Mouse (Mus musculus) kidney, embryonic 15.5 days (tissue): ENCODE measurements around the gene Aldh2. TPM values are rescaled to one million over a fixed set of nuclear protein-coding genes. Genes with fewer than 3 reads are reported as not detected.
"Not testable (repeated sequence)": the region's sequence is repeated elsewhere in the genome, so short reads cannot be mapped to it uniquely, and the experiment has no call there.

ENCODE experiments used
- ATAC-seq: fragments of 200-750 bp; cut with Nextera tagmentation; replicated peaks from 2 replicates; pipeline ENCODE4 v1.8.0; 2017; ENCODE audit warnings: moderate TSS enrichment; ENCODE audit not compliant: low FRiP score
- H3K27ac ChIP-seq: fragments of 300-500 bp; sonication (generic); 2 replicates; pipeline ENCODE4 v1.5.1; 2015; ENCODE audit warnings: mild to moderate bottlenecking, inconsistent platforms
- H3K27me3 ChIP-seq: fragments of 300-500 bp; sonication (generic); 2 replicates; pipeline ENCODE4 v1.6.1; 2015; ENCODE audit warnings: inconsistent platforms
- H3K36me3 ChIP-seq: fragments of 300-500 bp; sonication (generic); 2 replicates; pipeline ENCODE4 v1.6.1; 2015; ENCODE audit warnings: inconsistent platforms
- H3K4me1 ChIP-seq: fragments of 300-500 bp; sonication (generic); 2 replicates; pipeline ENCODE4 v1.6.1; 2015; ENCODE audit warnings: inconsistent platforms
- H3K4me2 ChIP-seq: fragments of 300-500 bp; sonication (generic); 2 replicates; pipeline ENCODE4 v1.6.1; 2015; ENCODE audit warnings: moderate library complexity, mild to moderate bottlenecking, inconsistent platforms
- H3K4me3 ChIP-seq: fragments of 300-500 bp; sonication (generic); replicated peaks from 2 replicates; pipeline ENCODE4 v1.5.1; 2015; ENCODE audit warnings: mild to moderate bottlenecking, inconsistent platforms
- H3K9ac ChIP-seq: fragments of 300-500 bp; sonication (generic); 2 replicates; pipeline ENCODE4 v1.6.1; 2015; ENCODE audit warnings: mild to moderate bottlenecking, inconsistent platforms
- H3K9me3 ChIP-seq: fragments of 300-500 bp; sonication (generic); replicated peaks from 2 replicates; pipeline ENCODE4 v1.6.1; 2016; ENCODE audit warnings: inconsistent platforms
- WGBS: fragments of 180-500 bp; shearing (Covaris S2); methylation state at CpG from one replicate; pipeline ENCODE4 v1.1.7; 2015; ENCODE audit warnings: mixed read lengths; 5-methylcytosine and 5-hydroxymethylcytosine counted together
- polyA plus RNA-seq: library from polyadenylated mRNA; unstranded; fragments of >200 nt; fragmentation: Nextera tagmentation; extraction: Ambion mirVana; gene quantifications from 2 replicates; pipeline ENCODE4 v1.2.1, GENCODE M21; 2015

Gene Aldh2
- polyA plus RNA-seq, 1 experiment from 2014 or later = 222 TPM

- H3K9ac ChIP-seq, H3K4me1 ChIP-seq, H3K36me3 ChIP-seq, H3K27me3 ChIP-seq, H3K4me2 ChIP-seq, H3K9me3 ChIP-seq, H3K27ac ChIP-seq, ATAC-seq, H3K4me3 ChIP-seq: not testable (repeated sequence)
- 55% methylated on average over 8 of the region's 8 CpGs for WGBS
Measured at GRCm38 (mm10) chr5:121609556-121610135, 16.0 kb upstream of the Aldh2 start.

DNA sequence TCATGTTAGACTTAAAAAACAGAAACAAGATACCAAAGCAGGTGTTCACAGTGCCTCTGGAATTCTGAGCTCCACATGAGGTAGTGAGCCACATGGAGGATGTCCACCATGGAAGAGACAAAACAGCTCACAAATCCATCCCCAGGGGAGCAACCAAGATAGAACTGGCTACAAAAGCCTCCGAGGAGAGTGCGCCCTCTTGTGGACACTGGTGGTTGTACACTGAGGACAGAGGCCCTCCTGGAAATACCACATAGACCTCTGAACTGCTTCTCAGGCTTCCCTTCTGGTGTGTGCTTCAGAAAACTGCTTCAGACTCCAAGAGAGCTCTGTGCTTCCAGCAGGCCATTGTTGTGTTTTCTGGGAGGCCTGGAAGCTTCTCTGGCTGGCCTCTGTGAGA is 12.5 kb upstream of the Aldh2 start:
- 0% methylated on average over 2 of the region's 2 CpGs for WGBS
- ATAC-seq = no peak

DNA sequence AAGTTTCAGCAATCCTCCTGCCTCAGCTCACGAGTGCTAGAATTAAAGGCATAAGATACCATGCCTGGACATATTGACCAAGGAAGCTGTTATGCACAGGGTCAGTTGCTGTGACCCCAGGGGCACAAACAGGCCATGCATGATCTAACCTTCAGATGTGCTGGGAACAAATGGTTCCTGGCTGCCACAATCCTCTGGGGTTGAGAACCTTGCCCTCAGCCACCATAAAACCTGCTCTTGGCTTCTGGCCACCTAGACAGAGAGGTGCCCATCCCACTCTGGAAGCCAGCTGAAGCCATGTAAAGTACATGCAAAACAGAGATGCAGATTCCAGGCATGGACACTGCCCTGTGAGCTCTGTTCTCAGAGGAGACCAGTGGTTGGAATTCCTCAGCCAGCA is 10.2 kb upstream of the Aldh2 start:
- not testable (repeated sequence) for H3K4me2 ChIP-seq, H3K9me3 ChIP-seq, H3K36me3 ChIP-seq, H3K4me1 ChIP-seq, H3K4me3 ChIP-seq, H3K27ac ChIP-seq, ATAC-seq, H3K9ac ChIP-seq, H3K27me3 ChIP-seq
- WGBS = 79% methylated on average over 1 of the region's 1 CpGs

More for the DNA sequence above, 12.5 kb upstream of the Aldh2 start:
- no peaks in the 10 kb centered on the region for H3K36me3 ChIP-seq
- H3K9me3 ChIP-seq = no peaks in the 10 kb centered on the region
- H3K4me2 ChIP-seq = no peak overlapping the region
- no peaks in the 10 kb centered on the region; the same call in 1 of the 2 replicates for H3K4me1 ChIP-seq
- H3K9ac ChIP-seq = no peak overlapping the region
- no peak overlapping the region for H3K4me3 ChIP-seq
- no peak overlapping the region for H3K27ac ChIP-seq
- no peaks in the 10 kb centered on the region for H3K27me3 ChIP-seq

GRCm38 (mm10) chr5:121601547-121602299 is 8.1 kb upstream of the Aldh2 start:
- Histone ChIP-seq H3K27me3 (no peaks in the 10 kb centered on the region), H3K9ac (no peak overlapping the region; the same call in 1 of the 2 replicates), H3K4me1 (no peaks in the 10 kb centered on the region; the same call in 1 of the 2 replicates), H3K4me2 (peak overlapping the region; percentile 27; the same call in 1 of the 2 replicates), H3K36me3 (no peaks in the 10 kb centered on the region), H3K27ac (no peak overlapping the region), H3K9me3 (no peaks in the 10 kb centered on the region), H3K4me3 (no peak overlapping the region)
- no peak; the same call in 1 of the 2 replicates for ATAC-seq
- 33% methylated on average over 9 of the region's 9 CpGs for WGBS

DNA sequence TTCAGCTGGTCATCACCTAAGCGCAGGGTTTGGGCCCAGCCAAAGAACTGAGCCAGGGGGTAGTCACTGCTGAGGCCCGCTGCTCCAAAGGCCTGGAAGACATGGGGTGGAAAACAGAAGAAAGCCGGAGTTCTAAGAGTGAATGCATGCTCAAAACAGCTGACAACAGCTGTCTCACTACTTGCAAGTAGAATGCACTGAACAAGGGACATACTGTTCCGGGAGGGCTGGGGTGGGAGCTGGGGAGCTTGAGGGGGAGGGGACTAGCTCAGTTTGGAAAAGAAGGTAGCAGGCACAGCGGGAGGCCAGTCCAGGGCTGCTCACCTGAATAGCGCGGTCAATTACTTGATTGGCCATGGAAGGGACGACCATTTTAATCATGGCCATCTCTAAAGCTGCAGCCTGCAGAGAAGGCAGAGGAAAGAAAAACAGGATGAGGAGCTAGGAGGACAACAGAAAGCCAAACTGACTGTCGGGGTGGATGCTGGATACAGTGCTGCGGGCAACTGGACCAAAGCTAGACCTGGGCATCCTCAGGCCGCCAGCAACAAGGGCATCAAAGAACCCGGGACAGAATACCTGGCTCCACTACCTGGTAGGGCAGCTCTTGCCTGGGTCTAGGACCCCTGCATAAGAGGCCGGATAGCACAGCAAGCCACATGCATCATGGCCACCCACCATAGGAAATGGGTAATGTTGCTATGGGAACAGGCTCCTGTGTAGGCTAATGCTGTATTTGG is 5.4 kb upstream of the Aldh2 start:
- no peak for ATAC-seq
- Histone ChIP-seq H3K27me3 (no peaks in the 10 kb centered on the region), H3K36me3 (no peaks in the 10 kb centered on the region), H3K27ac (no peak overlapping the region), H3K4me1 (peaks cover 6% of the 10 kb centered on the region), H3K9me3 (no peaks in the 10 kb centered on the region), H3K4me2 (no peak overlapping the region), H3K9ac (no peak overlapping the region), H3K4me3 (no peak overlapping the region)
- 73% methylated on average over 13 of the region's 13 CpGs for WGBS

DNA sequence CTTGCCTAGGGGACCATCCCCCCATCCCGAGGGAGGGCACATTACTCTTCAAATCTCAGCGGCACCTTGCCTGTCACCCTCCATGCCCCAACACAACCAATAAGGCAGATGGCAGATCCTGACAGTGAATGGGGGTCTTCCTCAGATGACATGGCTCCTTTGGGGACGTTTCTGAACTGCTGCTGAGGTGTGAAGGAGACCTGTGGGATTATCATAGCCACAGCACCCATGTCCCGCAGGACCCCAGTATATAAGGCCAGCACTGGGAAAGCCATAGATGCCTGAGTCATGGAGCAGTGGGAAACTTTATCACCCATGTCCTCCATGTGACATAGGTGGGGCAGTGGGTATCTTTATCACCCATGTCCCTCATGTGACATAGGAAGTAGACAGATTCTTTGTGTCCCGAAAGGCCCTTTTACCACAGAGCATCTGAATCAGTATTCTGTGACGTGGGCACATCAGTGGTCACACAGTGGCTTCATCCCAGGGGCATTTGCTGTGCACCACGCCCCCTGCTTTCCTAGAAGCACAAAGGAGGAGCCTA is 4.4 kb upstream of the Aldh2 start:
- Histone ChIP-seq H3K36me3 (no peaks in the 10 kb centered on the region), H3K27me3 (no peaks in the 10 kb centered on the region), H3K9me3 (no peaks in the 10 kb centered on the region), H3K4me3 (no peak overlapping the region), H3K27ac (no peak overlapping the region), H3K4me1 (peaks cover 11% of the 10 kb centered on the region), H3K4me2 (no peak overlapping the region), H3K9ac (no peak overlapping the region)
- WGBS = 78% methylated on average over 7 of the region's 7 CpGs
- ATAC-seq = no peak

DNA sequence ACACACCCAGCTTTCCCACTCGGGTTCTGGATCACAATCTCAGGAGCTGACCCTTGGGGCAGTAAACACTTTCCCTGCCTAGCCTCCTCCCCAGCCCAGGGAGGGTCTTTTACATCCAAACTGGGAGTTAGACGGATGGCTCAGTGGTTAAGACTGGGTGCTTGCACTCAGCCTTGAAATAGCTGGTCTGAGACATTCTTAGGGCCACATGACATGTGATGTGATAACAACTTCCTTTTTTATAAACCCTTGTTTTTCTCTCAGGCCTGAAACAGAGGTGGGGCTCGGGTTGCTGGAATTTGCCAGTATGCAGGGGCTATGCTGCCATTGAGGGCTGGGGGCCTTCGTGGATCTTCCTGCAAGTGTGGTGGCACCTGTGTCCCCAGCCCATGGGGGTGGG is 3.7 kb upstream of the Aldh2 start:
- H3K4me3 ChIP-seq = no peak overlapping the region
- H3K27ac ChIP-seq = no peak overlapping the region
- no peaks in the 10 kb centered on the region for H3K36me3 ChIP-seq
- H3K9ac ChIP-seq = no peak overlapping the region
- no peak for ATAC-seq
- no peaks in the 10 kb centered on the region for H3K9me3 ChIP-seq
- 63% methylated on average over 4 of the region's 4 CpGs for WGBS
- no peaks in the 10 kb centered on the region for H3K27me3 ChIP-seq
- peaks cover 15% of the 10 kb centered on the region for H3K4me1 ChIP-seq
- H3K4me2 ChIP-seq = no peak overlapping the region

GRCm38 (mm10) chr5:121596226-121596625 is 2.6 kb upstream of the Aldh2 start:
- no peak for ATAC-seq
- Histone ChIP-seq H3K27ac (no peak overlapping the region), H3K36me3 (no peaks in the 10 kb centered on the region), H3K9me3 (no peaks in the 10 kb centered on the region), H3K4me3 (no peak overlapping the region), H3K4me1 (peaks cover 25% of the 10 kb centered on the region), H3K4me2 (no peak overlapping the region), H3K27me3 (no peaks in the 10 kb centered on the region), H3K9ac (no peak overlapping the region)
- WGBS = 72% methylated on average over 6 of the region's 6 CpGs

- H3K9ac ChIP-seq = no peak overlapping the region
- H3K27ac ChIP-seq = no peak overlapping the region
- H3K4me1 ChIP-seq = peaks cover 28% of the 10 kb centered on the region
- no peaks in the 10 kb centered on the region for H3K27me3 ChIP-seq
- 89% methylated on average over 6 of the region's 6 CpGs for WGBS
- no peak for ATAC-seq
- H3K4me2 ChIP-seq = no peak overlapping the region
- no peak overlapping the region for H3K4me3 ChIP-seq
- no peaks in the 10 kb centered on the region for H3K36me3 ChIP-seq
- H3K9me3 ChIP-seq = no peaks in the 10 kb centered on the region
Measured at GRCm38 (mm10) chr5:121595758-121596157, 2.1 kb upstream of the Aldh2 start.

DNA sequence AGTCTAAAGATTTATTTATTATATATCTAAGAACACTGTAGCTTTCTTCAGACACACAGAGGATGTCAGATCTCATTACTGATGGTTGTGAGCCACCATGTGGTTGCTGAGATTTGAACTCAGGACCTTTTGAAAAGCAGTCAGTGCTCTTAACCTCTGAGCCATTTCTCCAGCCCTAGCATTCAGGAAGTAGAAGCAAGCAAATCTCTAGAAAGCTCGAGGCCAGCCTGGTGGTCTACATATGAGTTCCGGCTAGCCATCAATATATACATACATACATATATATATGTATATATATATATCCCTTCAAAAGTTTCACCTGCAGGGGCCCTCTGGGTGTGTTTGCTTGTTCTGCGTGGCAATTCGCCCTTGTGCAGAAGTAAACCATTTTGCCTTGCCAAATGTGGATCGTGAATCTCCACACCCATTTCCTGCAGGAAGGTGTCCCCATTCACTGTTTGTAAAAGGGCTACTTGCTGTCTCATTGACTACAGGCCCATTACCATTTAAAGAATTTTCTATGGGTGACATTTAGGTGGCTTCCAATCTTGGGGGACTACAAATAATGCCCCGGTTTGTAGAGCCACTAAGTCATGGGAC is 1.2 kb upstream of the Aldh2 start:
- Histone ChIP-seq H3K4me2 (no peak overlapping the region; the same call in 1 of the 2 replicates), H3K9ac (no peak overlapping the region), H3K27ac (no peak overlapping the region), H3K4me1 (peaks cover 28% of the 10 kb centered on the region), H3K4me3 (no peak overlapping the region), H3K36me3 (no peaks in the 10 kb centered on the region), H3K9me3 (no peaks in the 10 kb centered on the region), H3K27me3 (no peaks in the 10 kb centered on the region)
- 80% methylated on average over 6 of the region's 6 CpGs for WGBS
- no peak for ATAC-seq

DNA sequence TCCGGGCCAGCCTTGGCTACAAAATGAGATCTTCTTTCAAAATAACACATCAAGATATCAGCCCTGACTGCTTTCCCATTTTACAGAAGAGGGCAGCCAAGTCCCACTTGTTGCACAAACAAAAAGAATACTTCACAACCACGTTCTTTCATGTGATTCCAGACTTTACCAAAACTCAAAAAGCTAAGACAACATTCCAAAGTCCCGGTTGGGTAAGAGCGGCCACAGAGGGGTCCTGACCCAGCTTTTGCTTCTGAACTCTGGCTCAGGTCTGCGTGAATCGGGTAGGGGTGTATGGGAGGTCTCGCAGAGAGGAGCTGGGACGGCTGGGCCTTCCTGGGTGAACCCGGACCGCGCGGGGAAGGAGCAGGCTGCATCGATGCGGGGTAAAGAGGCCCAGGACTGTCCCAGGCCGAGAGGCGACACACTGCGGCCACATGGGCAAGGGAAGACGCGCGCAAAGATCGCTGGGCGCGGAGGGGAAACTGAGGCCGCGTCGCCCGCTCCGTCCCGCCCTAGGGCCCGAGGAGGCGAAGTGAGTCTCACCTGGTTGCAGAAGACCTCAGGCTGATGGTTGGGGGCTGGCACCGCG is 712 bp downstream of the Aldh2 start:
- Histone ChIP-seq H3K27me3 (no peaks in the 10 kb centered on the region), H3K27ac (peak overlapping the region; percentile 85), H3K9me3 (no peaks in the 10 kb centered on the region), H3K4me1 (peaks cover 28% of the 10 kb centered on the region), H3K4me3 (peak overlapping the region; percentile 67), H3K4me2 (peak overlapping the region; percentile 92), H3K36me3 (no peaks in the 10 kb centered on the region), H3K9ac (peak overlapping the region; percentile 73)
- peak; percentile 77 for ATAC-seq
- 4% methylated on average over 33 of the region's 33 CpGs for WGBS
